Mouse (Mus musculus) v-Abl transformed pro-B cells (cell line): Measurements from ENCODE around the gene Slc6a18.

Experiments used
- in situ Hi-C, 2 experiments: fragments of 400-800 bp; cut with MboI; formaldehyde crosslinking; loops; one replicate each; pipeline ENCODE4 v1.15.1; 2025; ENCODE audit not compliant: unreplicated experiment in 2 of 2

Gene Slc6a18

GRCm38 (mm10) chr13:73692249-73692868 is 14.5 kb upstream of the Slc6a18 start:
- in situ Hi-C loops: no loop called here

- in situ Hi-C loops: no loop called here
Measured at GRCm38 (mm10) chr13:73688934-73689333, 11.1 kb upstream of the Slc6a18 start.

- in situ Hi-C loops: no loop called here
Measured at GRCm38 (mm10) chr13:73687601-73688000, 9.8 kb upstream of the Slc6a18 start.

- in situ Hi-C loops: no loop called here
Measured at GRCm38 (mm10) chr13:73685502-73685901, 7.7 kb upstream of the Slc6a18 start.

GRCm38 (mm10) chr13:73684412-73684811 is 6.6 kb upstream of the Slc6a18 start:
- in situ Hi-C loops: no loop called here

- in situ Hi-C loops: no loop called here
Measured at GRCm38 (mm10) chr13:73683682-73684081, 5.9 kb upstream of the Slc6a18 start.

- in situ Hi-C loops: no loop called here
Measured at GRCm38 (mm10) chr13:73682226-73682625, 4.4 kb upstream of the Slc6a18 start.

- in situ Hi-C loops: no loop called here
Measured at GRCm38 (mm10) chr13:73680394-73680793, 2.6 kb upstream of the Slc6a18 start.

- in situ Hi-C loops: no loop called here
Measured at GRCm38 (mm10) chr13:73679311-73679710, 1.5 kb upstream of the Slc6a18 start.

- in situ Hi-C loops: no loop called here
Measured at GRCm38 (mm10) chr13:73675161-73675560, 2.7 kb downstream of the Slc6a18 start.

GRCm38 (mm10) chr13:73660163-73660695 is 17.6 kb downstream of the Slc6a18 start:
- in situ Hi-C loops: no loop called here

- in situ Hi-C loops: no loop called here
Measured at GRCm38 (mm10) chr13:73658953-73659352, 18.9 kb downstream of the Slc6a18 start.

- in situ Hi-C loops: no loop called here
Measured at GRCm38 (mm10) chr13:73654976-73655375, 22.8 kb downstream of the Slc6a18 start.

GRCm38 (mm10) chr13:73653266-73653665 is 24.6 kb downstream of the Slc6a18 start:
- in situ Hi-C loops: no loop called here

GRCm38 (mm10) chr13:73646397-73647087 is 31.3 kb downstream of the Slc6a18 start:
- in situ Hi-C loops: loop anchor here (5.0 kb wide), 3 partner anchors 66 to 261 kb away; no protein-coding TSS in a partner anchor

GRCm38 (mm10) chr13:73641296-73641695 is 36.5 kb downstream of the Slc6a18 start:
- in situ Hi-C loops: no loop called here

GRCm38 (mm10) chr13:73637826-73638225 is 40.0 kb downstream of the Slc6a18 start:
- in situ Hi-C loops: no loop called here

GRCm38 (mm10) chr13:73631837-73632236 is 46.0 kb downstream of the Slc6a18 start:
- in situ Hi-C loops: no loop called here

GRCm38 (mm10) chr13:73628586-73629113 is 49.2 kb downstream of the Slc6a18 start:
- in situ Hi-C loops: no loop called here

GRCm38 (mm10) chr13:73626745-73627549 is 50.9 kb downstream of the Slc6a18 start, which contains the start of gene Tert:
Tert (plus strand) TSS chr13:73626911.
- in situ Hi-C loops: no loop called here

- in situ Hi-C loops: no loop called here
Measured at GRCm38 (mm10) chr13:73626410-73626744, 51.4 kb downstream of the Slc6a18 start.
